In genomic region chr6:89614107-89614471, GRCm38 (mm10) we compare ENCODE assay signal across 12 mouse cellular contexts. TPM values are rescaled to one million over a fixed set of nuclear protein-coding genes. Genes with fewer than 3 reads are reported as not detected.
DNase-seq lines count a peak whose midpoint lies in the region; ATAC-seq and TF ChIP-seq lines count a peak whose summit lies in the region.
"Had no signal": no experiment of that assay in that cellular context is flagged by ENCODE, and none has a peak within 500 bp of the region (broad histone marks: within the 10 kb centered on the region; RNA-seq: fewer than 3 reads in every experiment).

No protein-coding gene starts in this region.

- WGBS in heart, embryonic 15.5 days: 28% methylated on average over 2 of the region's 2 CpGs
- 6% methylated on average over 2 of the region's 2 CpGs for WGBS in forebrain, postnatal 0 days
- 32% methylated on average over 2 of the region's 2 CpGs for WGBS in midbrain, embryonic 10.5 days
- 19% methylated on average over 2 of the region's 2 CpGs for WGBS in neural tube, embryonic 15.5 days

- no peak overlapping the region for H3K4me3 ChIP-seq in heart, embryonic 15.5 days
- H3K4me3 ChIP-seq in forebrain, postnatal 0 days (ENCODE audit: low read depth, low read length): no peak overlapping the region
- H3K4me3 ChIP-seq in midbrain, embryonic 10.5 days: no peak overlapping the region
- H3K4me3 ChIP-seq in neural tube, embryonic 15.5 days (replicated peaks): no peak overlapping the region

- no peak overlapping the region for H3K4me2 ChIP-seq in heart, embryonic 15.5 days
- H3K4me2 ChIP-seq in forebrain, postnatal 0 days (ENCODE audit: low read depth): no peak overlapping the region
- H3K4me2 ChIP-seq in neural tube, embryonic 15.5 days: no peak overlapping the region
- H3K4me2 ChIP-seq: lung, embryonic 14.5 days had no signal

- DNase-seq in heart, adult 9 months (ENCODE audit: low spot score in 2 of 2): no peak
- DNase-seq in forebrain, postnatal 0 days: no peak
- DNase-seq in midbrain, embryonic 10.5 days (ENCODE audit: low spot score): no peak
- no peak for DNase-seq in spleen, postnatal 14 days (ENCODE audit: low spot score in 2 of 2)
- DNase-seq in cerebellum, postnatal 14 days: no peak
- no peak for DNase-seq in left cerebral cortex, postnatal 14 days (ENCODE audit: low spot score in 2 of 2)
- DNase-seq: B cell, adult 2 months; heart, adult 18-20 months had no signal

- no peaks in the 10 kb centered on the region for H3K9me3 ChIP-seq in heart, embryonic 15.5 days (replicated peaks)
- H3K9me3 ChIP-seq in forebrain, postnatal 0 days (ENCODE audit: low read length): no peaks in the 10 kb centered on the region
- no peaks in the 10 kb centered on the region for H3K9me3 ChIP-seq in midbrain, embryonic 10.5 days (replicated peaks)
- no peaks in the 10 kb centered on the region for H3K9me3 ChIP-seq in neural tube, embryonic 15.5 days (replicated peaks)

- intact Hi-C loops in left cerebral cortex, postnatal 14 days (cut with DNase I): no loop called here

- no peak overlapping the region for H3K9ac ChIP-seq in heart, embryonic 15.5 days
- H3K9ac ChIP-seq in forebrain, postnatal 0 days: peak overlapping the region; percentile 31; the same call in 1 of the 2 replicates
- H3K9ac ChIP-seq in neural tube, embryonic 15.5 days (replicated peaks): no peak overlapping the region
- H3K9ac ChIP-seq: lung, embryonic 14.5 days had no signal

- ATAC-seq in heart, embryonic 15.5 days (replicated peaks; ENCODE audit: insufficient number of reproducible peaks, insufficient read depth, low FRiP score, low read depth): no peak
- peak; percentile 17 for ATAC-seq in forebrain, postnatal 0 days
- ATAC-seq in neural tube, embryonic 15.5 days (ENCODE audit: low FRiP score): peak; percentile 45
- ATAC-seq: inflammation-experienced regulatory T-cells, adult 6 months had no signal

- peak overlapping the region; percentile 54 for H3K27ac ChIP-seq in heart, embryonic 15.5 days
- H3K27ac ChIP-seq in forebrain, postnatal 0 days (ENCODE audit: low read depth, low read length): peak overlapping the region; percentile 85
- H3K27ac ChIP-seq in midbrain, embryonic 10.5 days (replicated peaks): peak overlapping the region; percentile 83
- H3K27ac ChIP-seq in neural tube, embryonic 15.5 days (replicated peaks): peak overlapping the region; percentile 86

- H3K36me3 ChIP-seq in heart, embryonic 15.5 days: no peaks in the 10 kb centered on the region
- H3K36me3 ChIP-seq in forebrain, postnatal 0 days (ENCODE audit: insufficient read depth): no peaks in the 10 kb centered on the region
- H3K36me3 ChIP-seq in midbrain, embryonic 10.5 days: no peaks in the 10 kb centered on the region
- no peaks in the 10 kb centered on the region for H3K36me3 ChIP-seq in neural tube, embryonic 15.5 days

- no peak for TF ChIP-seq CTCF in forebrain, postnatal 0 days (IDR thresholded peaks at IDR 0.05; ENCODE audit: low read depth)

- no peaks in the 10 kb centered on the region for H3K27me3 ChIP-seq in heart, embryonic 15.5 days
- H3K27me3 ChIP-seq in forebrain, postnatal 0 days (ENCODE audit: insufficient read depth, low read length): no peaks in the 10 kb centered on the region
- H3K27me3 ChIP-seq in midbrain, embryonic 10.5 days (ENCODE audit: low read depth, poor library complexity, severe bottlenecking): no peaks in the 10 kb centered on the region
- no peaks in the 10 kb centered on the region for H3K27me3 ChIP-seq in neural tube, embryonic 15.5 days (replicated peaks)

- H3K4me1 ChIP-seq in heart, embryonic 15.5 days (replicated peaks): peaks cover 6% of the 10 kb centered on the region; the same call in 1 of the 2 replicates
- peaks cover 16% of the 10 kb centered on the region for H3K4me1 ChIP-seq in forebrain, postnatal 0 days (ENCODE audit: insufficient read depth)
- peaks cover 35% of the 10 kb centered on the region for H3K4me1 ChIP-seq in midbrain, embryonic 10.5 days
- H3K4me1 ChIP-seq in neural tube, embryonic 15.5 days: peaks cover 30% of the 10 kb centered on the region

RNA-seq across cellular contexts. Expression of gene Chchd6, which starts 18.6 kb away (rescaled TPM):
- 43.7 and 50.7 TPM in 2 replicates for polyA plus RNA-seq in heart, embryonic 15.5 days (2015; fragmentation: Nextera tagmentation; extraction: Ambion mirVana)
- 159 and 199 TPM in 2 replicates for total RNA-seq in forebrain, postnatal 0 days (2014; rRNA removed)
- 210 and 211 TPM in 2 replicates for polyA plus RNA-seq in forebrain, postnatal 0 days (2015; fragmentation: Nextera tagmentation; extraction: Ambion mirVana)
- polyA plus RNA-seq in midbrain, embryonic 10.5 days (2016; fragmentation: Nextera tagmentation; extraction: Ambion mirVana): 91.4 and 106 TPM in 2 replicates
- 155 and 174 TPM in 2 replicates for polyA plus RNA-seq in neural tube, embryonic 15.5 days (2015; fragmentation: Nextera tagmentation; extraction: Ambion mirVana)
- total RNA-seq in left cerebral cortex, postnatal 14 days (2021): 10 to 100 TPM; 86.4 to 86.6 TPM

RNA-seq across cellular contexts. Expression of gene Txnrd3, which starts 29.7 kb away (rescaled TPM):
- 12.9 and 14.1 TPM in 2 replicates for polyA plus RNA-seq in heart, embryonic 15.5 days (2015; fragmentation: Nextera tagmentation; extraction: Ambion mirVana)
- total RNA-seq in forebrain, postnatal 0 days (2014; rRNA removed): 21.2 and 24.2 TPM in 2 replicates
- polyA plus RNA-seq in forebrain, postnatal 0 days (2015; fragmentation: Nextera tagmentation; extraction: Ambion mirVana): 20.1 and 21.4 TPM in 2 replicates
- polyA plus RNA-seq in midbrain, embryonic 10.5 days (2016; fragmentation: Nextera tagmentation; extraction: Ambion mirVana): 10.1 and 13.1 TPM in 2 replicates
- polyA plus RNA-seq in neural tube, embryonic 15.5 days (2015; fragmentation: Nextera tagmentation; extraction: Ambion mirVana): 11.6 and 12.7 TPM in 2 replicates
- 1 to 10 TPM; 4.8 to 5.2 TPM for total RNA-seq in left cerebral cortex, postnatal 14 days (2021)
